Mouse (Mus musculus) hindbrain, embryonic 12.5 days (tissue): ENCODE results near the gene Frmd4b. TPM values are rescaled to one million over a fixed set of nuclear protein-coding genes. Genes with fewer than 3 reads are reported as not detected.

Source experiments
- ATAC-seq: fragments of 200-750 bp; cut with Nextera tagmentation; 2 replicates; pipeline ENCODE4 v1.8.0; 2017; ENCODE audit warnings: moderate TSS enrichment; ENCODE audit not compliant: low FRiP score
- H3K27ac ChIP-seq: fragments of 300-500 bp; sonication (generic); 2 replicates; pipeline ENCODE4 v1.5.1; 2016; ENCODE audit warnings: mild to moderate bottlenecking
- H3K27me3 ChIP-seq: fragments of 300-500 bp; sonication (generic); 2 replicates; pipeline ENCODE4 v1.6.1; 2016; ENCODE audit warnings: mild to moderate bottlenecking
- H3K36me3 ChIP-seq: fragments of 300-500 bp; sonication (generic); 2 replicates; pipeline ENCODE4 v1.6.1; 2016; ENCODE audit warnings: mild to moderate bottlenecking
- H3K4me1 ChIP-seq: fragments of 300-500 bp; sonication (generic); 2 replicates; pipeline ENCODE4 v1.6.1; 2016
- H3K4me2 ChIP-seq: fragments of 300-500 bp; sonication (generic); replicated peaks from 2 replicates; pipeline ENCODE4 v1.6.1; 2016; ENCODE audit warnings: mild to moderate bottlenecking
- H3K4me3 ChIP-seq: fragments of 300-500 bp; sonication (generic); 2 replicates; pipeline ENCODE4 v1.5.1; 2016; ENCODE audit warnings: mild to moderate bottlenecking
- H3K9ac ChIP-seq: fragments of 300-500 bp; sonication (generic); 2 replicates; pipeline ENCODE4 v1.6.1; 2016; ENCODE audit warnings: mild to moderate bottlenecking, moderate library complexity
- H3K9me3 ChIP-seq: fragments of 300-500 bp; sonication (generic); replicated peaks from 2 replicates; pipeline ENCODE4 v1.6.1; 2016; ENCODE audit warnings: mild to moderate bottlenecking
- WGBS: fragments of 180-500 bp; shearing (Covaris S2); methylation state at CpG from one replicate; pipeline ENCODE4 v1.1.7; 2016; 5-methylcytosine and 5-hydroxymethylcytosine counted together
- polyA plus RNA-seq: library from polyadenylated mRNA; unstranded; fragments of >200 nt; fragmentation: Nextera tagmentation; extraction: Ambion mirVana; gene quantifications from 2 replicates; pipeline ENCODE4 v1.2.1, GENCODE M21; 2016

Gene Frmd4b
- polyA plus RNA-seq, 1 experiment from 2014 or later = 48.5 TPM

DNA sequence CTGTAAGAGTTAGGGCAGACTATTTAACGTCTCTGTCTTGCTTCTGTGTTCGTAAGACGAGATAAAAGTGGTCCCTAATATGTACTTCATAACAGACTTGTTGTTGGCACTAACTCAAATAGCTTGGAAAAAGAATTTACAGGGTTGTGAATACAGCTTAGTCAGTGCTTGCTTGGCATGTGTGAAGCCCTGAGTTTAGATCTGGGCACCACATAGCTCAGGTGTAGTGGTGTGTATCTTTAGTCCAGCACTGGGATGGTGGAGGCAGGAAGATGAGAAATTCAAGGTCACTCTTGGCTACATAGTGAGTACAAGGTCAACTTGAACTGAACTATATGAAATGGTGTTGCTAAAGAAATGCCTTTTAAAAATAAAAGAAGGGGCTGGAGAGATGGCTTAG lies 320.2 kb downstream of the Frmd4b start:
- WGBS = 89% methylated on average over 3 of the region's 3 CpGs
- Histone ChIP-seq H3K36me3 (peaks cover 56% of the 10 kb centered on the region), H3K4me1 (no peaks in the 10 kb centered on the region), H3K4me2 (no peak overlapping the region), H3K27me3 (no peaks in the 10 kb centered on the region), H3K9ac (no peak overlapping the region), H3K9me3 (no peaks in the 10 kb centered on the region), H3K4me3 (no peak overlapping the region), H3K27ac (no peak overlapping the region)
- no peak for ATAC-seq

DNA sequence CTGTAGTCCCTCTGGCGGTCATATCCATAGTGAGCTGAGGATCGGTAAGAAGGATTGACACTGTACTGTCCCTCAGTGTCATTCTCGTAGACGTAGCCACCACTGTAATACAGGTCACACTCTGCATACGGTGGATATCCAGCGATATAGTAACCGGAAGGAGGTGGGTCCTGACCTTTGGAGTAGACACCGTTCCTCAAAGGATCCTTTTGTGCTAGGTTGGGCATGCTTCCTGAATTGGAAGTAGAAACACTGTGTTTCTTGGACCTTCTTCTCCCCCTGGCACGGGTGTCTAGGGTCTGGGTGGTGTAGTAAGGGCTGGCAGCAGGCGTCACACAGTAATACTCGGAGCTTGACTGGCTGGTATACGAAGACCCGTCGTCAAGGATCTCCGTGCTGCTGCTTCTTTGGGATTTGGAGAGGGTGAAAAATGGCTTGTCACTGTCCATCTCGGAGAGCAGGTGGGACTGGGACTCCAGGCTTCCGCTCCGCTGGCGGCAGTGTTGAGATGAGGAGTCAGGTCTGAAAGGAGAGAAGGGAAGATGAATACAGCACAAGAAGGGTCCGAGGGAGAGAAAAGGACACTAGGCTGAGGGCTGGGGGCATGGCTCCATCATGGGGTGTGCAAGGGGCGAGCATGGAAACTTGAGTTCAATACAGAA lies 321.3 kb downstream of the Frmd4b start:
- no peak overlapping the region for H3K4me2 ChIP-seq

GRCm38 (mm10) chr6:97295416-97295815 lies 321.9 kb downstream of the Frmd4b start:
- H3K36me3 ChIP-seq = peaks cover 68% of the 10 kb centered on the region
- WGBS = 95% methylated on average over 9 of the region's 9 CpGs
- no peak overlapping the region for H3K4me3 ChIP-seq
- H3K9ac ChIP-seq = no peak overlapping the region
- no peak for ATAC-seq
- H3K4me2 ChIP-seq = no peak overlapping the region
- no peak overlapping the region for H3K27ac ChIP-seq
- H3K27me3 ChIP-seq = no peaks in the 10 kb centered on the region
- H3K9me3 ChIP-seq = no peaks in the 10 kb centered on the region
- H3K4me1 ChIP-seq = 0 out of 2 replicates have a peak, but pooled peaks cover 3% of the 10 kb centered on the region

More for the DNA sequence above, 321.3 kb downstream of the Frmd4b start:
- H3K36me3 ChIP-seq = peaks cover 66% of the 10 kb centered on the region
- no peaks in the 10 kb centered on the region for H3K9me3 ChIP-seq
- 94% methylated on average over 21 of the region's 21 CpGs for WGBS
- no peaks in the 10 kb centered on the region for H3K27me3 ChIP-seq
- no peak for ATAC-seq
- H3K27ac ChIP-seq = no peak overlapping the region
- no peak overlapping the region for H3K4me3 ChIP-seq
- 0 out of 2 replicates have a peak, but pooled peaks cover 3% of the 10 kb centered on the region for H3K4me1 ChIP-seq
- H3K9ac ChIP-seq = no peak overlapping the region

GRCm38 (mm10) chr6:97293667-97294569 lies 323.4 kb downstream of the Frmd4b start:
- 88% methylated on average over 12 of the region's 12 CpGs for WGBS
- ATAC-seq = no peak
- Histone ChIP-seq H3K36me3 (peaks cover 63% of the 10 kb centered on the region), H3K27me3 (no peaks in the 10 kb centered on the region), H3K9ac (no peak overlapping the region), H3K9me3 (no peaks in the 10 kb centered on the region), H3K4me3 (no peak overlapping the region), H3K27ac (no peak overlapping the region), H3K4me2 (no peak overlapping the region), H3K4me1 (0 out of 2 replicates have a peak, but pooled peaks cover 3% of the 10 kb centered on the region)

- no peaks in the 10 kb centered on the region for H3K9me3 ChIP-seq
- H3K27ac ChIP-seq = no peak overlapping the region
- no peak overlapping the region for H3K4me3 ChIP-seq
- H3K4me1 ChIP-seq = 0 out of 2 replicates have a peak, but pooled peaks cover 3% of the 10 kb centered on the region
- H3K4me2 ChIP-seq = no peak overlapping the region
- WGBS = 78% methylated on average over 5 of the region's 5 CpGs
- peaks cover 65% of the 10 kb centered on the region for H3K36me3 ChIP-seq
- no peak for ATAC-seq
- H3K27me3 ChIP-seq = no peaks in the 10 kb centered on the region
- no peak overlapping the region for H3K9ac ChIP-seq
Observed at GRCm38 (mm10) chr6:97292894-97293293, 324.4 kb downstream of the Frmd4b start.

DNA sequence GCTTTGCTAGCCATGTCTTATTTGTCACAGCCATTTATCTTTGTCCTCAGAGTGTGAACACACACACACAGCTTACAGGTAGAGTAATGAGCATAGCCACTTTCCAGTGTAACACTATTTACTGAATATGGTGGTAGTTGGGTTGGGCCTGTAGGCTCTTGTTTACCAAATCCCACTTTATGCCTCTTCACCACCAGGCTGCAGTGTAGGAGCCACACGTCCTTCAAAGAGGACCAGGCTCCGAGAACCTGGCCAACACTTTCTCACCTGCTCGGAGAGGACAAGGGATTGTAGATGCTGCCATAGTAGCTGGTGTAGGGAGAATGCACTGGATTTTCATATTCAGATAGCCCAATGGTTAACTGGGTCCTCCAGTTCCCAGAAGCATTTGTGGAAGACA lies 325.2 kb downstream of the Frmd4b start:
- H3K9me3 ChIP-seq = no peaks in the 10 kb centered on the region
- no peak for ATAC-seq

GRCm38 (mm10) chr6:97291159-97291908 lies 326.0 kb downstream of the Frmd4b start:
- H3K4me2 ChIP-seq = no peak overlapping the region
- ATAC-seq = no peak
- no peaks in the 10 kb centered on the region for H3K9me3 ChIP-seq
- H3K9ac ChIP-seq = no peak overlapping the region
- peaks cover 61% of the 10 kb centered on the region for H3K36me3 ChIP-seq
- H3K27me3 ChIP-seq = no peaks in the 10 kb centered on the region
- H3K27ac ChIP-seq = no peak overlapping the region
- H3K4me3 ChIP-seq = no peak overlapping the region
- H3K4me1 ChIP-seq = 0 out of 2 replicates have a peak, but pooled peaks cover 3% of the 10 kb centered on the region
- WGBS = 72% methylated on average over 21 of the region's 21 CpGs

More for the DNA sequence above, 325.2 kb downstream of the Frmd4b start:
- H3K4me1 ChIP-seq = 0 out of 2 replicates have a peak, but pooled peaks cover 3% of the 10 kb centered on the region
- H3K4me2 ChIP-seq = no peak overlapping the region
- H3K9ac ChIP-seq = no peak overlapping the region
- peaks cover 66% of the 10 kb centered on the region for H3K36me3 ChIP-seq
- H3K27ac ChIP-seq = no peak overlapping the region
- 96% methylated on average over 3 of the region's 3 CpGs for WGBS
- no peak overlapping the region for H3K4me3 ChIP-seq
- H3K27me3 ChIP-seq = no peaks in the 10 kb centered on the region

DNA sequence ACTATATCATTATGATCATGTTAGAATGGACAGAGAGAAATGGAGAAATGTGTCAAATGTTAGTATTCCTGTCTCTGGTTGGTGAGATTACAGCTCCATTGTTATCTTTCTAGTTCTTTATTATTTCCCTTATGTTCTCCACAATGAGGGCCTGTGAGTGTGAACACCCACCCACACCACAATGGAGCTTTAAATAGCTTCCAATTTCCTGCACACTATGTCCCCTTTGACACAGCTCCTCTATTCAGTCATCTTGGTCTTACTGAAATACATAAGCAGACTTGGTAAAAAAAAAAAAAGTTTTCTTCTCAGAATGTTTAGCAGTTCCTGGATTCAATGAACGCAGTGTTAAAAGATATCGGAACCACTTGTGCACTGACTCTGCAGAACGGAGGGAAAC lies 326.7 kb downstream of the Frmd4b start:
- Histone ChIP-seq H3K27me3 (no peaks in the 10 kb centered on the region), H3K9ac (no peak overlapping the region), H3K27ac (no peak overlapping the region), H3K4me3 (no peak overlapping the region), H3K4me1 (0 out of 2 replicates have a peak, but pooled peaks cover 3% of the 10 kb centered on the region), H3K4me2 (no peak overlapping the region), H3K36me3 (peaks cover 58% of the 10 kb centered on the region), H3K9me3 (no peaks in the 10 kb centered on the region)
- 67% methylated on average over 3 of the region's 3 CpGs for WGBS
- no peak for ATAC-seq

GRCm38 (mm10) chr6:97289838-97290237 lies 327.5 kb downstream of the Frmd4b start:
- Histone ChIP-seq H3K4me2 (no peak overlapping the region), H3K27ac (no peak overlapping the region), H3K36me3 (peaks cover 50% of the 10 kb centered on the region), H3K4me1 (0 out of 2 replicates have a peak, but pooled peaks cover 3% of the 10 kb centered on the region), H3K27me3 (no peaks in the 10 kb centered on the region), H3K9me3 (no peaks in the 10 kb centered on the region), H3K4me3 (no peak overlapping the region), H3K9ac (no peak overlapping the region)
- WGBS = 95% methylated on average over 4 of the region's 4 CpGs
- ATAC-seq = no peak

DNA sequence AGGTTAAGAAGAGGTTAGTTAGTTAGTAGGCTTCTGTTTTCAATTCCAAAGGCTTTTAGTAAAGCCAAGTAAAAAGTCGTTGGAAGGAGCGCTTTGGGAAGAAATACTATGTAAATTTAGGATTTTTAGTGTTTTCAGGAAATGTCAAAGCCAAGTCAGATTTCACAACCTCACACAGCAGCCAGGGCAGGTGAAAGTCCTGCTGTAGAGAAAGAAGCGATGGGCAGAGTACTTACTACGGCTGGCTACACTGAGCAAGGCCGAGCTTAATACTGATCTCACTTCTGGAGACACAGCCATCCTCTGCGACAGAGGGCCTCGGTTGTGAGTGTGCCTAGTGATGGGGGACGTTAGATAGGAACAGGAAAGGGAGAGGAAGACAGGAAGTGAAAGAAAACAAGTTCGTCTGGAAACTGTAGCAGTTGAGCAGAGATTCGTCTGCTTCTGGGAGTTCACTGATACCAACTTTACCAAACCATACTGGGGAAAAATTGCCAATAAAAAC lies 328.0 kb downstream of the Frmd4b start:
- Histone ChIP-seq H3K4me1 (0 out of 2 replicates have a peak, but pooled peaks cover 3% of the 10 kb centered on the region), H3K9ac (no peak overlapping the region), H3K36me3 (peaks cover 46% of the 10 kb centered on the region), H3K27me3 (no peaks in the 10 kb centered on the region), H3K4me2 (no peak overlapping the region), H3K27ac (no peak overlapping the region), H3K9me3 (no peaks in the 10 kb centered on the region), H3K4me3 (no peak overlapping the region)
- ATAC-seq = no peak
- WGBS = 74% methylated on average over 10 of the region's 10 CpGs

DNA sequence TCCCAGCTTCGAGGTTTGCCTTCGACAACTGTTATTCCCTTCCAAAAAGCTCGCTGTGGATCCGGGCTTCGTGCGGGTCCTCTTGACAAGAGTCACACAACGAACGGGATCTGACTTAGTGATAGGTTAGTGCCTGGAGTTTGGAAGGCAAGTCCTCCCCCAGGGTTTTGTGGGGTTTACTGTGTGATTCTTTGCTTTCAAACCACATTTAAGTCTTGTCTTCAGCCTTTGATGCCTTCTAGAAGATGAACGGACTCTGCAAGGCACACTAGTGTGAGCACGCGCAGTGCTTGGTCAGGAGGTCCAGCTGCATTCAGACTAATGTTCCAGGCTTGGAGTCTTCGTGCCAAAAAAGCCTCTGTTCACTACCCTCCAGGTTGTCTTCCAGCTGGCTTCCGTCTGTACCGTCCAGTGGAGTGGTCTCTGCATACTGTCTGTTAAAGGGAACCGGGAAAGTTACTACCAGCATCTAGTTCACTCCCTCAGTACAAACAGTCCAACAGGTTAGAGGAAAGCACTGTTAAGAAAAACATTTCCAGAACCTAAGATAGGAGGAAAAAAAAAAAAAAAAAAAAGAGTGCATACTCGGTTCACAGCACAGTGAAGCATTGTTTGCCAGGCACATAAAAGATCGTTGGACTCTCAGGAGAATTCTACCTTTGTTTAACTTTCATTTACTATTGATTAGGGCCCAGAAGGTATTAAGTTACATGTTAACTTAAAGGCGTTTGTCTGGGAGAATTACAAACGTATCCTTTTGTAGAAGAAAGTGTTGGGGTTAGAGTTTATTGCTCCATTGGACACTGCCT lies 329.1 kb downstream of the Frmd4b start:
- Histone ChIP-seq H3K4me3 (no peak overlapping the region), H3K27ac (no peak overlapping the region), H3K4me1 (0 out of 2 replicates have a peak, but pooled peaks cover 3% of the 10 kb centered on the region), H3K9me3 (no peaks in the 10 kb centered on the region), H3K4me2 (no peak overlapping the region), H3K36me3 (peaks cover 41% of the 10 kb centered on the region), H3K9ac (no peak overlapping the region), H3K27me3 (no peaks in the 10 kb centered on the region)
- no peak for ATAC-seq
- WGBS = 71% methylated on average over 19 of the region's 19 CpGs
